Mouse (Mus musculus) left cerebral cortex, postnatal 36 days (tissue): ENCODE data around the gene Nfix. TPM values are rescaled to one million over a fixed set of nuclear protein-coding genes. Genes with fewer than 3 reads are reported as not detected.

ENCODE experiments used
- DNase-seq, 2 experiments: peaks; one replicate each; pipeline ENCODE4 v3.0.0; 2021 to 2022; ENCODE audit warnings: low spot score in 2 of 2, mixed read lengths in 1 of 2
- intact Hi-C: fragments of 180-260 bp; cut with DNase I; formaldehyde crosslinking; loops from one replicate; pipeline ENCODE4 v1.15.1; 2025
- total RNA-seq, 2 experiments: library from RNA; stranded (reverse); gene quantifications; 2 replicates each; pipeline ENCODE4 v1.2.3; 2021

Gene Nfix
- total RNA-seq, 2 experiments from 2014 or later, result 303 to 353 TPM

GRCm38 (mm10) chr8:84809109-84809940, 9.2 kb upstream of the Nfix start:
- intact Hi-C loops, result no loop called here
- DNase-seq, result no peak

- no peak for DNase-seq
- intact Hi-C loops, result no loop called here
Observed at GRCm38 (mm10) chr8:84806031-84806430, 5.9 kb upstream of the Nfix start.

- intact Hi-C loops, result no loop called here
- DNase-seq, result peak in 1 of 2 experiments; percentile 68
Observed at GRCm38 (mm10) chr8:84799136-84799931, 810 bp downstream of the Nfix start.

GRCm38 (mm10) chr8:84798446-84799135, 1.6 kb downstream of the Nfix start:
- no peak for DNase-seq
- intact Hi-C loops, result no loop called here

- no peak for DNase-seq
- intact Hi-C loops, result no loop called here
Observed at GRCm38 (mm10) chr8:84797971-84798370, 2.2 kb downstream of the Nfix start.

GRCm38 (mm10) chr8:84797256-84797797, 2.8 kb downstream of the Nfix start:
- DNase-seq, result no peak
- intact Hi-C loops, result no loop called here

GRCm38 (mm10) chr8:84794486-84794885, 5.7 kb downstream of the Nfix start:
- intact Hi-C loops, result loop anchor here (1.0 kb wide), 1 partner anchor 19 kb away; no protein-coding TSS in a partner anchor
- peak in 1 of 2 experiments; percentile 70 for DNase-seq

GRCm38 (mm10) chr8:84793791-84794485, 6.2 kb downstream of the Nfix start:
- intact Hi-C loops, result loop anchor here (1.0 kb wide), 1 partner anchor 19 kb away; no protein-coding TSS in a partner anchor
- DNase-seq, result peak; percentile 71

- DNase-seq, result no peak
- intact Hi-C loops, result no loop called here
Observed at GRCm38 (mm10) chr8:84793134-84793533, 7.0 kb downstream of the Nfix start.

- intact Hi-C loops, result no loop called here
- no peak for DNase-seq
Observed at GRCm38 (mm10) chr8:84792429-84792947, 7.7 kb downstream of the Nfix start.

GRCm38 (mm10) chr8:84790537-84790936, 9.6 kb downstream of the Nfix start:
- no peak for DNase-seq

GRCm38 (mm10) chr8:84789855-84790486, 10.2 kb downstream of the Nfix start:
- intact Hi-C loops, result no loop called here
- no peak for DNase-seq

More at GRCm38 (mm10) chr8:84790537-84790936, 9.6 kb downstream of the Nfix start:
- intact Hi-C loops, result no loop called here

GRCm38 (mm10) chr8:84789345-84789744, 10.8 kb downstream of the Nfix start:
- intact Hi-C loops, result no loop called here
- DNase-seq, result no peak

GRCm38 (mm10) chr8:84788896-84789295, 11.2 kb downstream of the Nfix start:
- DNase-seq, result no peak
- intact Hi-C loops, result no loop called here

GRCm38 (mm10) chr8:84787523-84788302, 12.4 kb downstream of the Nfix start:
- intact Hi-C loops, result no loop called here
- DNase-seq, result no peak

GRCm38 (mm10) chr8:84786801-84787467, 13.2 kb downstream of the Nfix start:
- intact Hi-C loops, result no loop called here

More at GRCm38 (mm10) chr8:84786801-84787467, 13.2 kb downstream of the Nfix start:
- DNase-seq, result no peak
